Mouse (Mus musculus): ENCODE measurements around the gene 6030445D17Rik. TPM values are rescaled to one million over a fixed set of nuclear protein-coding genes. Genes with fewer than 3 reads are reported as not detected.
A peak's percentile ranks its signal among the peaks of the same experiment; 100 is the strongest.

The 6030445D17Rik gene
- polyA plus RNA-seq, 1 experiment: 0.46 TPM

GRCm38 (mm10) chr4:136441354-136442043 lies 20.6 kb upstream of the 6030445D17Rik start:
- Histone ChIP-seq H3K9me3 (replicated peaks; ENCODE audit: control insufficient read depth, insufficient read depth, low read length, poor library complexity, severe bottlenecking) (no peaks in the 10 kb centered on the region), H3K9ac (ENCODE audit: low read depth, poor library complexity, severe bottlenecking) (no peak overlapping the region)
- TF ChIP-seq CTCF (IDR thresholded peaks at IDR 0.05; ENCODE audit: low read depth, low read length) (no peak), EP300 (IDR thresholded peaks at IDR 0.05; ENCODE audit: insufficient read depth, low read depth, low read length) (no peak), POLR2A (IDR thresholded peaks at IDR 0.05; ENCODE audit: insufficient read depth, low read length) (no peak)

DNA sequence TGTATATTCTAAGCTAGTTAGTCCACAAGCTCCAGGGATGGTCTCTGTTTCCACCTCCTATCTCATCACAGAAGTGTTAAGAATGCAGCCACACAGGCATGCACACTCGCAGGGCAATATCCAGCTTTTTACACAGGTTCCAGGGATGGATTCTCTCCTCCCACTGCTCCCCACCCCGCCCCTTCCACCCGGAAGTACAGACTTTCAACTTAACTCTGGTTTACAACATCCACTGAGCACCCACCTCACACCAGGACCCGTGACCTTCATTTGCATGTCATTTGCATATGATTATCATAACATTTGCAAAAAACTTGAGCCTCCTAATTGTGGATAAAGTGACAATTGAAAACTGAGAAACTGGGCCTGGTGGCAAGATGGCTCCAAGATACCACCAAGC lies 17.5 kb upstream of the 6030445D17Rik start:
- TF ChIP-seq POLR2A (IDR thresholded peaks at IDR 0.05; ENCODE audit: insufficient read depth, low read length) (no peak), CTCF (IDR thresholded peaks at IDR 0.05; ENCODE audit: low read depth, low read length) (no peak), EP300 (IDR thresholded peaks at IDR 0.05; ENCODE audit: insufficient read depth, low read depth, low read length) (no peak)
- H3K36me3 ChIP-seq (ENCODE audit: control insufficient read depth, insufficient read depth, low read length, poor library complexity, severe bottlenecking): no peaks in the 10 kb centered on the region
- no peaks in the 10 kb centered on the region for H3K4me1 ChIP-seq (ENCODE audit: control insufficient read depth, insufficient read depth, low read length)
- no peak overlapping the region for H3K27ac ChIP-seq (ENCODE audit: insufficient read depth, low read length)
- H3K4me3 ChIP-seq (ENCODE audit: low read depth, low read length): no peak overlapping the region
- H3K27me3 ChIP-seq (ENCODE audit: control insufficient read depth, insufficient read depth, low read length, poor library complexity, severe bottlenecking): no peaks in the 10 kb centered on the region
- no peaks in the 10 kb centered on the region for H3K9me3 ChIP-seq (replicated peaks; ENCODE audit: control insufficient read depth, insufficient read depth, low read length, poor library complexity, severe bottlenecking)
- no peak overlapping the region for H3K9ac ChIP-seq (ENCODE audit: low read depth, poor library complexity, severe bottlenecking)

More at GRCm38 (mm10) chr4:136441354-136442043, 20.6 kb upstream of the 6030445D17Rik start:
- Histone ChIP-seq H3K36me3 (ENCODE audit: control insufficient read depth, insufficient read depth, low read length, poor library complexity, severe bottlenecking) (no peaks in the 10 kb centered on the region), H3K4me1 (ENCODE audit: control insufficient read depth, insufficient read depth, low read length) (no peaks in the 10 kb centered on the region), H3K4me3 (ENCODE audit: low read depth, low read length) (no peak overlapping the region), H3K27me3 (ENCODE audit: control insufficient read depth, insufficient read depth, low read length, poor library complexity, severe bottlenecking) (no peaks in the 10 kb centered on the region), H3K27ac (ENCODE audit: insufficient read depth, low read length) (no peak overlapping the region)

- Histone ChIP-seq H3K9ac (ENCODE audit: low read depth, poor library complexity, severe bottlenecking) (no peak overlapping the region), H3K9me3 (replicated peaks; ENCODE audit: control insufficient read depth, insufficient read depth, low read length, poor library complexity, severe bottlenecking) (no peaks in the 10 kb centered on the region), H3K36me3 (ENCODE audit: control insufficient read depth, insufficient read depth, low read length, poor library complexity, severe bottlenecking) (no peaks in the 10 kb centered on the region), H3K4me1 (ENCODE audit: control insufficient read depth, insufficient read depth, low read length) (no peaks in the 10 kb centered on the region), H3K4me3 (ENCODE audit: low read depth, low read length) (no peak overlapping the region), H3K27me3 (ENCODE audit: control insufficient read depth, insufficient read depth, low read length, poor library complexity, severe bottlenecking) (no peaks in the 10 kb centered on the region), H3K27ac (ENCODE audit: insufficient read depth, low read length) (no peak overlapping the region)
- TF ChIP-seq CTCF (IDR thresholded peaks at IDR 0.05; ENCODE audit: low read depth, low read length) (no peak), EP300 (IDR thresholded peaks at IDR 0.05; ENCODE audit: insufficient read depth, low read depth, low read length) (no peak), POLR2A (IDR thresholded peaks at IDR 0.05; ENCODE audit: insufficient read depth, low read length) (no peak)
These were observed 12.3 kb upstream of the 6030445D17Rik start for GRCm38 (mm10) chr4:136449795-136450194.

- no peak overlapping the region for H3K4me3 ChIP-seq (ENCODE audit: low read depth, low read length)
- no peaks in the 10 kb centered on the region for H3K9me3 ChIP-seq (replicated peaks; ENCODE audit: control insufficient read depth, insufficient read depth, low read length, poor library complexity, severe bottlenecking)
- no peak overlapping the region for H3K9ac ChIP-seq (ENCODE audit: low read depth, poor library complexity, severe bottlenecking)
- no peak for TF ChIP-seq EP300 (IDR thresholded peaks at IDR 0.05; ENCODE audit: insufficient read depth, low read depth, low read length)
- no peak for TF ChIP-seq CTCF (IDR thresholded peaks at IDR 0.05; ENCODE audit: low read depth, low read length)
- no peak for TF ChIP-seq POLR2A (IDR thresholded peaks at IDR 0.05; ENCODE audit: insufficient read depth, low read length)
- H3K27ac ChIP-seq (ENCODE audit: insufficient read depth, low read length): no peak overlapping the region
- H3K36me3 ChIP-seq (ENCODE audit: control insufficient read depth, insufficient read depth, low read length, poor library complexity, severe bottlenecking): no peaks in the 10 kb centered on the region
- no peaks in the 10 kb centered on the region for H3K4me1 ChIP-seq (ENCODE audit: control insufficient read depth, insufficient read depth, low read length)
- no peaks in the 10 kb centered on the region for H3K27me3 ChIP-seq (ENCODE audit: control insufficient read depth, insufficient read depth, low read length, poor library complexity, severe bottlenecking)
These were observed 11.8 kb upstream of the 6030445D17Rik start for GRCm38 (mm10) chr4:136450271-136450670.

DNA sequence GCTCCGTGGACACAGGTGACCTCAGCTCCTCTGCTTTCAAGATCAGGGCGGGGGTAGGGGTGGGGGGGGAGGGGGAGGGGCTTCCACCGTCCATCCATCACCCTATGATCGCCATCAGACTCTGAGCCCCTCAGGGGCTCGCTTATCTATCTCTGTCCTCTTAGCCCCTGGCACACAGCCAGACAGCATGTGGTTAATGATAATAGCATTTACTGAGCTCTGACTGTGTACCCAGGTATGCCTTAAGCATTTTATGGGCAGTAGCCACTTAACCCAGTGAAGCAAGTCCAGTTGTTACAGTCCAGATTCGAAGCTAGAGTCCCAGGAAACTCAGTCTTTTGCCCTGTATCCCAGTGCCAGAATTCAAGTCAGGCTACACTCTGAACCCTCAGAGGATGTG lies 10.5 kb upstream of the 6030445D17Rik start:
- Histone ChIP-seq H3K4me3 (ENCODE audit: low read depth, low read length) (no peak overlapping the region), H3K9me3 (replicated peaks; ENCODE audit: control insufficient read depth, insufficient read depth, low read length, poor library complexity, severe bottlenecking) (no peaks in the 10 kb centered on the region), H3K27ac (ENCODE audit: insufficient read depth, low read length) (peak overlapping the region; percentile 34), H3K36me3 (ENCODE audit: control insufficient read depth, insufficient read depth, low read length, poor library complexity, severe bottlenecking) (no peaks in the 10 kb centered on the region), H3K4me1 (ENCODE audit: control insufficient read depth, insufficient read depth, low read length) (no peaks in the 10 kb centered on the region), H3K9ac (ENCODE audit: low read depth, poor library complexity, severe bottlenecking) (no peak overlapping the region), H3K27me3 (ENCODE audit: control insufficient read depth, insufficient read depth, low read length, poor library complexity, severe bottlenecking) (no peaks in the 10 kb centered on the region)
- no peak for TF ChIP-seq CTCF (IDR thresholded peaks at IDR 0.05; ENCODE audit: low read depth, low read length)
- no peak for TF ChIP-seq EP300 (IDR thresholded peaks at IDR 0.05; ENCODE audit: insufficient read depth, low read depth, low read length)
- TF ChIP-seq POLR2A (IDR thresholded peaks at IDR 0.05; ENCODE audit: insufficient read depth, low read length): no peak

- Histone ChIP-seq H3K4me3 (ENCODE audit: low read depth, low read length) (no peak overlapping the region), H3K36me3 (ENCODE audit: control insufficient read depth, insufficient read depth, low read length, poor library complexity, severe bottlenecking) (no peaks in the 10 kb centered on the region), H3K27me3 (ENCODE audit: control insufficient read depth, insufficient read depth, low read length, poor library complexity, severe bottlenecking) (no peaks in the 10 kb centered on the region), H3K9me3 (replicated peaks; ENCODE audit: control insufficient read depth, insufficient read depth, low read length, poor library complexity, severe bottlenecking) (no peaks in the 10 kb centered on the region), H3K9ac (ENCODE audit: low read depth, poor library complexity, severe bottlenecking) (no peak overlapping the region), H3K27ac (ENCODE audit: insufficient read depth, low read length) (peak overlapping the region; percentile 34; the same call in 1 of the 2 replicates), H3K4me1 (ENCODE audit: control insufficient read depth, insufficient read depth, low read length) (no peaks in the 10 kb centered on the region)
- TF ChIP-seq CTCF (IDR thresholded peaks at IDR 0.05; ENCODE audit: low read depth, low read length): no peak
These were observed 9.8 kb upstream of the 6030445D17Rik start for GRCm38 (mm10) chr4:136452286-136452685.
